Mouse (Mus musculus) small intestine, adult 2 months (tissue): Measurements from ENCODE around the gene Upk1a.

Experiments used
- CTCF ChIP-seq: fragments of 200-500 bp; IDR thresholded peaks from 2 replicates; pipeline ENCODE4 v1.5.1; 2012; ENCODE audit warnings: low read depth, mild to moderate bottlenecking, control low read depth, inconsistent platforms, low read length, moderate library complexity, mixed read lengths; ENCODE audit not compliant: insufficient replicate concordance, insufficient read length; ENCODE audit errors: extremely low read depth
- POLR2A ChIP-seq: fragments of 200-500 bp; IDR thresholded peaks from 2 replicates; pipeline ENCODE4 v1.6.1; 2012; ENCODE audit warnings: low read depth, mild to moderate bottlenecking, control low read depth, inconsistent platforms, low read length, moderate library complexity

- no peak for TF ChIP-seq CTCF
- TF ChIP-seq POLR2A = no peak
Measured at GRCm38 (mm10) chr7:30553810-30554584, 58.6 kb downstream of the Upk1a start.
